Mouse (Mus musculus) fat pad, adult 2 months (tissue): ENCODE results near the gene 3110009E18Rik.

ENCODE experiments used
- DNase-seq: peaks from one replicate; pipeline ENCODE4 v3.0.0-alpha.2; 2011; ENCODE audit warnings: low read depth, low spot score; ENCODE audit errors: extremely low read depth

The 3110009E18Rik gene

DNA sequence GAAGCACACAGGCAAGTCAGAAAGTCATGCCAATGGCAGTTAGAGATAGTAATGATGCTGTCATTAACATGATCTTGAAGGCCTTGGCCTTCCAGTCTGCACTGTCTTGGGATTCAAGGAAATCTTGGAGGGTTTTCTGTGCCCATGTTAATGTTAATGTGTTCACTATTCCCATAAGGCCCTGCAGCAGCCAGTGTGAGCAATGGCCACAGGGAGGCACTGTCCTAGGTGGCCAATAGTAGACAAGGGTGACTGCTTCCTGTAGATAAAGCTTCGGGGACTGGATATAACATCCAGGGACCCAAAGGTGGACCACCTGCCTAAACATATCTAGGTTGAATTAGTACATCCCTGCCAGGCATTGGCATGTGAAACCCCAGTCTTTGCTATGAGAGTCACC lies 116.1 kb downstream of the 3110009E18Rik start:
- DNase-seq, result no peak
